Mouse (Mus musculus) MEL (cell line): ENCODE results near the gene Lifr.

Source experiments
- CHD2 ChIP-seq: IDR thresholded peaks from 2 replicates; pipeline ENCODE4 v1.6.1; 2011; ENCODE audit warnings: low read length, improper control_type of control experiment
- CTCF ChIP-seq, 3 experiments: IDR thresholded peaks in 2 of 3; conservative IDR thresholded peaks in 1 of 3; 2 replicates each; pipeline ENCODE4 v1.5.1; 2011 to 2012; ENCODE audit warnings: low read length in 3 of 3, low read depth in 2 of 3, mild to moderate bottlenecking in 2 of 3, improper control_type of control experiment in 1 of 3, inconsistent platforms in 1 of 3, mixed read lengths in 1 of 3, moderate library complexity in 1 of 3; ENCODE audit not compliant: control insufficient read depth in 1 of 3, insufficient read depth in 1 of 3, poor library complexity in 1 of 3, severe bottlenecking in 1 of 3
- HCFC1 ChIP-seq: IDR thresholded peaks from 2 replicates; pipeline ENCODE4 v1.6.1; 2012; ENCODE audit warnings: low read depth, mild to moderate bottlenecking, inconsistent platforms, low read length, improper control_type of control experiment, moderate library complexity
- MAFK ChIP-seq: IDR thresholded peaks from 2 replicates; pipeline ENCODE4 v1.6.1; 2011; ENCODE audit warnings: low read depth, mild to moderate bottlenecking, low read length, improper control_type of control experiment, borderline replicate concordance
- MAZ ChIP-seq: IDR thresholded peaks from 2 replicates; pipeline ENCODE4 v1.6.1; 2012; ENCODE audit warnings: low read depth, mild to moderate bottlenecking, inconsistent platforms, low read length, improper control_type of control experiment
- MYC ChIP-seq: IDR thresholded peaks from 2 replicates; pipeline ENCODE4 v1.6.1; 2011; ENCODE audit warnings: low read depth, mild to moderate bottlenecking, low read length, improper control_type of control experiment, moderate library complexity
- NRF1 ChIP-seq: IDR thresholded peaks from 2 replicates; pipeline ENCODE4 v1.6.1; 2014; ENCODE audit warnings: low read depth, mild to moderate bottlenecking, inconsistent platforms, low read length, improper control_type of control experiment, moderate library complexity; ENCODE audit not compliant: poor library complexity, insufficient read depth, severe bottlenecking
- POLR2A ChIP-seq, 2 experiments: IDR thresholded peaks; 2 replicates each; pipeline ENCODE4 v1.6.1; 2011 to 2012; ENCODE audit warnings: low read length in 2 of 2, mild to moderate bottlenecking in 2 of 2, control low read depth in 1 of 2, improper control_type of control experiment in 1 of 2, low read depth in 1 of 2, moderate library complexity in 1 of 2; ENCODE audit not compliant: control insufficient read depth in 1 of 2, insufficient read depth in 1 of 2, poor library complexity in 1 of 2
- TBP ChIP-seq: IDR thresholded peaks from 2 replicates; pipeline ENCODE4 v1.8.0; 2011; ENCODE audit warnings: low read depth, low read length, improper control_type of control experiment
- TCF12 ChIP-seq: IDR thresholded peaks from 2 replicates; pipeline ENCODE4 v1.6.1; 2014; ENCODE audit warnings: low read depth, mild to moderate bottlenecking, inconsistent platforms, low read length, improper control_type of control experiment, moderate library complexity
- USF2 ChIP-seq, 2 experiments: IDR thresholded peaks; 2 replicates each; pipeline ENCODE4 v1.6.1; 2011 to 2012; ENCODE audit warnings: improper control_type of control experiment in 2 of 2, low read length in 2 of 2, borderline replicate concordance in 1 of 2, inconsistent platforms in 1 of 2, low read depth in 1 of 2, mild to moderate bottlenecking in 1 of 2; ENCODE audit not compliant: insufficient read depth in 1 of 2
- ZKSCAN1 ChIP-seq: IDR thresholded peaks from 2 replicates; pipeline ENCODE4 v1.6.1; 2012; ENCODE audit warnings: low read depth, mild to moderate bottlenecking, inconsistent platforms, low read length, improper control_type of control experiment, moderate library complexity
- ZMIZ1 ChIP-seq: IDR thresholded peaks from 2 replicates; pipeline ENCODE4 v1.6.1; 2012; ENCODE audit warnings: low read depth, mild to moderate bottlenecking, inconsistent platforms, low read length, improper control_type of control experiment, moderate library complexity

DNA sequence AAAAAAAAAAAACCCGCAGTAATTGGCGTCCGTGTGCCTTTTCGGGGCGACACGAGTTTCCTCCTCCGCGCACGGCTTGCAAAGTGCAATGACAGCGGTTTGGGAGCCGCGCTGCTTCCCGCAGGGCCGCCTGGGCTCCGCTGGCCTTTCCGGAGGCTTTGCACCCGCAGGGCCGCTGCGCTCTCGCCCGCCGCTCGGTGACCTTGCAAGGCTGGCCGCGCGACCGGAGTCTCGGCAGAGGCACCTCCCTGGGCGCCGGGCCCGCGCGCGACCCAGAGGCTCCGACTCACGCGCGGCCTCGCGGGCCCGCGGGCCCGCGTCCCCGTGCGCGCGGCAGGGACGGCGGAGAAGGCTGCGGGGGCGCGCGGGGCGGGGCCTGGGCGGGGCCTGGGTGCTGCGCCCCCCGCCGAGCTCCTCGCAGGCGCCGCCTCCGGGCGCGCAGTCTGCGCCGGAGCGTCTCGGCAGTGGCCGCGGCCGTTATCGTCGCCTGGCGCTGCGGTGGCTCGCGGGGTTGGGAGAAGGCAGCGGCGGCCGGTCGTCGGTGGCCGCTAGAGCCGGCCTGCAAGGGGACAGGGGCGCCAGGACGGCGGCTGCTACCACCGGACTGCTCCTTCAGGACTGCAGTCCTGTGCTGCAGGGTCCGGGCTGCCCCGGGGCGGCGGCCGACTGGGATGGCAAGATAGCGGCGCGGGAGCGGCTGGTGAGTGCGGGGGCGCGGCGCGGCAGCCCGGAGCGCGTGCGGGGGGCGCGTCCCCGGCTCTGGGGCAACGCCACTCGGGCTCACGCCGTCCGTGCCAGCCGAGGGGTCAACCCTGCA lies 38.9 kb downstream of the Lifr start:
- TF ChIP-seq MYC (no peak), ZKSCAN1 (no peak), USF2 (IDR thresholded peaks at IDR 0.05; ENCODE audit: borderline replicate concordance in 1 of 2, insufficient read depth in 1 of 2, low read depth in 1 of 2, low read length in 2 of 2) (no peak), POLR2A (IDR thresholded peaks at IDR 0.05; ENCODE audit: control insufficient read depth in 1 of 2, insufficient read depth in 1 of 2, low read depth in 1 of 2, low read length in 2 of 2, poor library complexity in 1 of 2) (no peak), NRF1 (no peak), CTCF (IDR thresholded peaks at IDR 0.05 in 2 of 3, conservative IDR thresholded peaks at IDR 0.05 in 1 of 3; ENCODE audit: control insufficient read depth in 1 of 3, insufficient read depth in 1 of 3, low read depth in 2 of 3, low read length in 3 of 3, poor library complexity in 1 of 3, severe bottlenecking in 1 of 3) (no peak), TBP (no peak), HCFC1 (no peak), MAZ (no peak), ZMIZ1 (no peak), CHD2 (no peak), TCF12 (no peak), MAFK (no peak)
